Mouse (Mus musculus) testis, adult 2 months (tissue): ENCODE data around the gene March9.

Source experiments
- CTCF ChIP-seq: fragments of 200-500 bp; IDR thresholded peaks from 2 replicates; pipeline ENCODE4 v1.5.1; 2012; ENCODE audit warnings: low read depth, mild to moderate bottlenecking, inconsistent platforms, low read length, moderate library complexity; ENCODE audit not compliant: control insufficient read depth, insufficient read depth, insufficient replicate concordance
- POLR2A ChIP-seq: fragments of 200-500 bp; IDR thresholded peaks from 2 replicates; pipeline ENCODE4 v1.6.1; 2012; ENCODE audit warnings: low read depth, mild to moderate bottlenecking, inconsistent platforms, low read length, moderate library complexity; ENCODE audit not compliant: control insufficient read depth

DNA sequence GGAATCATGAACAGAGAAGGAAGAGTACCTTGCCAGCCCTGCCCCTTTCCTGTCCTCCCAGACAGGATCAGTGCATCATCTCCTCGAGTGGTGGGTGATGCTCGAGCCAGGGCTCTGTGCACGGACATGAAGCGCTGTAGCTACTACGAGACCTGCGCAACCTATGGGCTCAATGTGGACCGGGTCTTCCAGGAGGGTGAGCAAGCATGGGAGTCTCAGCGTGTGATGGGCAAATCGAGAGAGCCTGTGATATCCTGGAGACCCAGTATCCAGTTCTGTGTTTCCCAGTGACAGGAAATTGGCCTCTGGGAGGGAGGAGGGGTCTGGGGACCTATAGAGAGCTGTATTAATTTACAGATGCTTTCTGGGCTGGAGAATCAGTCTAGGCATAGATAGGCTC lies 25.1 kb upstream of the March9 start:
- TF ChIP-seq CTCF (no peak), POLR2A (no peak)
